Mouse (Mus musculus) right cerebral cortex, postnatal 4 days (tissue): ENCODE results near the gene Enox1.

Experiments used
- DNase-seq: peaks from one replicate; pipeline ENCODE4 v3.0.0-alpha.2; 2022

Gene Enox1

GRCm38 (mm10) chr14:77376731-77377130, 220.2 kb downstream of the Enox1 start:
- no peak for DNase-seq

DNA sequence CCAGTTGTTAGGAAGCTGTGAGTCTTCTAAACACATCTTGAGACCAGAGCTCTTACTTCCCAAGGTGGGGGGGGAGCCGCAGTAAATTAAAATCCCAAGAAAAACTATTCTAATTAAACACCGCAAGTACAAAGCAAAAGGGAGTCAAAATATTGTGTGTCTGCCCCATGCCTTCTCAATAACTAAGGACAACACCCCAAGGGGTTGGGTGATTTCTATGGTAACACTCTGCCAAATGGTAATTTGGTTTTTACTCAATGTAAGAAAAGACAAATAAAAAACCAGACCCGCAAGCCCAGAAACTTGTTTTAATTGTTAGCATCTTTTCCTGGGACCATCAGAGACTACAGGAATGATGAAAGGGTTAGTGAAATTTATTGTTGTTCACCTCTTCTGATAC, 220.9 kb downstream of the Enox1 start:
- DNase-seq, result no peak

DNA sequence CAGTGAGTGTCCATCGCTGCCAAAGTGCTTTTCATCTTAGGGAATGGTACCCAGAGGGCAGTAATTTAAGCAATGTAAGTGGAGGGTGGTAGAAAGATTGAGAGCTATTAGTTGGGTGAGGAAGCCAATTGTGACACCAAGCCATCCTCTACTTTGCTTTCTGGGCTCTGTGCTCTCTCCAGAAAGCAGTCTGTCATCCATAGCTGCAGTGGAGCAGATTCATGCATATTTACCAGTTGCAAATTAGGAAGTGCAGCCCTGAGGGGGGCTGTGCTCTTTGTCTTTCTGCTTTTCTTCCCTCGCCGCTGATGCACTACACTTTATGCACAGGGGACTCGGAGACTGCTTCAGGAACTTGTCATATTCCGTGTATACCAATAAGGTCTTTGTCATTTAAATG, 221.3 kb downstream of the Enox1 start:
- DNase-seq, result no peak

- no peak for DNase-seq
These were observed 225.0 kb downstream of the Enox1 start for GRCm38 (mm10) chr14:77381532-77381931.

DNA sequence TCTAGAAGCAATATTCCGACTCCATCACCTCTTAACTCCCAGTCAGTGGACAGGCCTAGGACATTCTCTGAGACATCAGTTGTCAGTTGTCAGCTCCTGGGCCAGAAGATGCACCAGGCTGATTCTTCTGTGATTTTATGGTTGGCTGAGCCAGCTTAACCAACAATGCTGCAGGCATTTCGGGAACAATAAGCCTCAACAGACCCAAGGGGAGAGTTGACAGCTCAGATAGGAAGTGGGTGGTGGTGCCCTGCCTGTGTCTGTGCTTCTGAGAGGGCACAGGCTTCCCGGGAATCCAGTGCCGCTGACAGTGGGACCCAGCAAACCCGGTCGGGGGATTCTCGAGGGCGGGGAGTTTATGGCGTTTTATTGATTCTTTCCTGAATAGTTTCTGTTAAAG, 229.1 kb downstream of the Enox1 start:
- DNase-seq, result no peak

DNA sequence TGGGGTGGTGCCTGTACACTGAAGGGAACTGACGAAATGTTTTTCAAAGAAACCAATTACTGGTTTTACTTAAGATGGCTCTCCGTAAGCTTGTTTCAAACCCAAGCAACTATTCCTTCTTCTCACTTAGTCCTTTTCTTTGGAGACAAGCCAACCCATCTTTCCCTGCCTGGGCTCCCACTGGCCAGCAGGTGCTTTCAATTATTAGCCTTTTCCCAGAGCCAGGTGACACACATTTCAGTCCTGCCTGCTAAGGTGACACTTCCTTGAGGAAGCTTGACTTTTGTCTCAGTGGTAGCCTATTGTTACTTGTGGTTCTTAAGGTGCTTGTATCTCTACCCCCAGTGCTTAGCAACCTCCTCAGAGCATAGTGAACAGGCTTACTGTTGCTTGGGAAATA, 231.3 kb downstream of the Enox1 start:
- no peak for DNase-seq

DNA sequence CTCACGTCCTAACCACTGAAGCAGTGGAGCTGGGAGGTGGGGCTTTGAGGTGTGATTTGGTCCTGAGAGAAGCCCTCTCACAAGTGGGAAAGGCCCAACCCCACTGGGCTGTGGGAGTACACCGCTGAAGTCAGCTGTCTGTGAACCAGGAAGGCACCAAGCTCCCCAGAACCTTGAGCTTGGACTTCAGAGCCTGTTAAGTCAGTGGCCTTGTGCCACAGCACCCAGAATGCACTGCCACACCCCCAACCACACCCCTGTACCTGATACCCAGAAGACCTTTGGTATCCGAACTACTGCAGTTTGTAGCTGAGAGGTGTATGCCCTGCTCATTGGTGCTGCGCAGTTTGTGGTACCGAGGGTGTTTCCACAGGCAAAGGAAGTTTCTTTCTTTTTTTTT, 232.7 kb downstream of the Enox1 start:
- DNase-seq, result no peak

- DNase-seq, result no peak
These were observed 235.9 kb downstream of the Enox1 start for GRCm38 (mm10) chr14:77392476-77392875.

GRCm38 (mm10) chr14:77406241-77407114, 249.9 kb downstream of the Enox1 start:
- no peak for DNase-seq

GRCm38 (mm10) chr14:77409271-77409940, 252.8 kb downstream of the Enox1 start:
- no peak for DNase-seq

DNA sequence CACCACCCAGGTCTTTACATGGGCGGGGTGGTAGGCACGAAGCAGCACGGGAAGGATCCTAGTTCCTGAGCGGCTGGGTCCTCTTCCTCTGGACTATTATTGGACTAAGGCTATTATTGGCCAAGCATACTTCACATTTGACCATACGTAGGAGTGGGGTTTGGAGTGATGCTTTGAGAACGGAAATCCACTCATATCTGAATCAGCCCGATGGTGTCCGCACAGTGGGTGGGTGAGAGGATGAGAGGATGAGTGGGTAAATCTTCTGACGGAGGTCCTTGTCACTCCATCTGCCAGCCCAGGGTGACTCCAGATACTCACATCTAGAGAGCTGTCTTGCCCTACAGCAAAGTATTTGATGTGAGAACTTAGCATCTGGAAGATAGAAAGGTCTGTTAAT, 253.8 kb downstream of the Enox1 start:
- DNase-seq, result no peak

DNA sequence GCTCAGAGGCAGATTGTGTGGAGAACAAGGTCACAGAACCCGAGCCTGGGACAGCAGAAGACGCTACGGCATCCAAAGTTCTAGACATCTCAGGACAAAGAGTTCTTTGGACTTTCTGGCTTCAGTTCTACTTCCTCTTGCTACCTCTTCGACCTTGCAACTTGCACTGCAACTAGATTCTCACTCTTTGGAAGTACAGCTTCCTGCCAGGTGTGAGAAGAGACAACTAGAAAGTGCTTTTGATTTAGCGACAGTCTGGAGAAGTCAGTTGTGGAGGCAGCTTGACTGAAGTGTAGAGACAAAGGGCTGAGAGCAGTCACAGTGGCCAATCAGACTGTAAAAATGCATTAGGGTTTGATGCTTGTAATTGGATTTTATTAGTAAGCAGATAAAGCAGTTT, 256.5 kb downstream of the Enox1 start:
- no peak for DNase-seq

- DNase-seq, result no peak
These were observed 259.8 kb downstream of the Enox1 start for GRCm38 (mm10) chr14:77416358-77416757.

- DNase-seq, result no peak
These were observed 264.5 kb downstream of the Enox1 start for GRCm38 (mm10) chr14:77421031-77421430.

GRCm38 (mm10) chr14:77423194-77423593, 266.6 kb downstream of the Enox1 start:
- no peak for DNase-seq

- DNase-seq, result no peak
These were observed 282.9 kb downstream of the Enox1 start for GRCm38 (mm10) chr14:77439426-77439825.

DNA sequence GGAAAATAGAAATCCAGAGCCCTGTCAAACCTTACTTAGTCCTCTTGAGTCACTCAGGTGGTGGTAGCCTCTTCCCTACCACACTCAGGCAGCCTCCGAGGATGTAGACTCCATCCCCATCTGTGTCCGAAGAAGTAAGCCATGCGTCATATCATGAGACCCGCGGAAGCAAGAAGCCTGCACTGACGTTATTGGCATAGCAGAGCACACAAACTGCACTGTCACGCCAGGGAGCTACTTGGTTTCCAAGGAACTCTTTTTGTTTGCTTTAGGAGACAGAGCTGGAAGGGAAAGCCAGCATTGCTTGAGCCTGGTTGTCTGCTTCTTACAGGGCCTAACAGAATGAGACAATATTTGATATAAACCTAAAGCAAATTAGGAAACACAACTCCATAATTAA, 284.2 kb downstream of the Enox1 start:
- no peak for DNase-seq

DNA sequence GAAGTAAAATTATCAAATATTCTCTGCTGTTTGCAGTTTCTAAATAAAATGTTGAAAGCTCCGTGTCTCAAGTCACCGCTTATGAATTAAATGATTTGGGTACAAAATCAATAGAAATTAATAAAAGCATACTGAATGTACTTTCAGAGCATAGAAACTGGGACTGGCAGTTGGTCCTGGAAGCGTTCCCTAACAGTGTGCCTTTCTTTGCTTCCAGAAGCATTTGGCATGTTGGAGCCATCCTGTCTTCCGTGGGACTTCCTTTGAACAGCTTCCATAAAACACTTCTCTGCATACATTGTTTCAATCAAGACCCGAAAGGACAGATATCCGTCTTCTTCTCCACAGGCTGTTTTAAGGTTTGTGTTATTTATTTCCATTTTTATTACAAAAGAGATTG, 285.0 kb downstream of the Enox1 start:
- no peak for DNase-seq

- no peak for DNase-seq
These were observed 291.4 kb downstream of the Enox1 start for GRCm38 (mm10) chr14:77448001-77448400.

DNA sequence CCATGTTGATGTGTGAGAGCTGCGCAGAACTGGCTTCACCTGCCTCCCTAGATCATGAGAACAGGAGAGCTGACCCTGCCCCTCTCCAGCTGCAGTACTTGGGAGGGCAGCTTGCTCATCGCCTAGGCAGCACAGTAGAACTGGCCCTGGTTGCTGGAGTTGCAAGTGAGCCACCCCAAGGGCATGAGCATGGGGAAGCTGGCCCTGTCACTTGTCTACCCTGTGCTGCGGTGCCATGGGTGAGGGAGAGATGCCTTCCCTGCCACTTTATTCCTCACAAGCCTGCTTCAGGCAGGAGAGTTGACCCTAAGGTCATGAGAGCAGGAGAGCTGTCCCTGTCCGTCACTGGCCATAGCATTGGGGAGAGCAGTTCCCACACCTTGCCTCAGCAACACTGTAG, 295.4 kb downstream of the Enox1 start:
- no peak for DNase-seq

GRCm38 (mm10) chr14:77456066-77456465, 299.5 kb downstream of the Enox1 start:
- DNase-seq, result no peak

DNA sequence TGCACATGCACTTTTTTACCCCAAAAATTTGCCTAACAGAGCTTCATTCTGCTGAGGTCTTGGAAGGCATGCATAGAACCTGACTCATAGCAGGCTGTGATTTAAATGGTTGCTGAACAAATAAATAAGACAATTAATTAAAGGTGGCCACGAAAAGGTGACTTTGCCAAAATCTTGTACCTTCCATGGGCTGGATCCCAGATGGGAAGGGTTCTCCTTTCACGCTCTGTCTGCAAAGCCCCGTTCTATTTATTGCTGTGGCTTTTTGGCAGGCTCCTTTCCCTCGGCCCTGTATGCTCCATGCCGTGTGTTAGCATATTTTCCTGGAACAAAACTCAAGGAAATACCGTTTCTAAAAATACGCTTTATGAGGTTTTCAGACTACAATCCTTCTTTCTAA, 300.3 kb downstream of the Enox1 start:
- no peak for DNase-seq

- no peak for DNase-seq
These were observed 301.7 kb downstream of the Enox1 start for GRCm38 (mm10) chr14:77458217-77458616.

- no peak for DNase-seq
These were observed 307.4 kb downstream of the Enox1 start for GRCm38 (mm10) chr14:77463919-77464318.

- no peak for DNase-seq
These were observed 308.2 kb downstream of the Enox1 start for GRCm38 (mm10) chr14:77464782-77465181.
